Mouse (Mus musculus) spleen, postnatal 4 days (tissue): ENCODE data around the gene BC030867.

ENCODE experiments used
- DNase-seq, 2 experiments: peaks; one replicate each; pipeline ENCODE4 v3.0.0; 2022; ENCODE audit warnings: low spot score in 2 of 2

BC030867 gene

DNA sequence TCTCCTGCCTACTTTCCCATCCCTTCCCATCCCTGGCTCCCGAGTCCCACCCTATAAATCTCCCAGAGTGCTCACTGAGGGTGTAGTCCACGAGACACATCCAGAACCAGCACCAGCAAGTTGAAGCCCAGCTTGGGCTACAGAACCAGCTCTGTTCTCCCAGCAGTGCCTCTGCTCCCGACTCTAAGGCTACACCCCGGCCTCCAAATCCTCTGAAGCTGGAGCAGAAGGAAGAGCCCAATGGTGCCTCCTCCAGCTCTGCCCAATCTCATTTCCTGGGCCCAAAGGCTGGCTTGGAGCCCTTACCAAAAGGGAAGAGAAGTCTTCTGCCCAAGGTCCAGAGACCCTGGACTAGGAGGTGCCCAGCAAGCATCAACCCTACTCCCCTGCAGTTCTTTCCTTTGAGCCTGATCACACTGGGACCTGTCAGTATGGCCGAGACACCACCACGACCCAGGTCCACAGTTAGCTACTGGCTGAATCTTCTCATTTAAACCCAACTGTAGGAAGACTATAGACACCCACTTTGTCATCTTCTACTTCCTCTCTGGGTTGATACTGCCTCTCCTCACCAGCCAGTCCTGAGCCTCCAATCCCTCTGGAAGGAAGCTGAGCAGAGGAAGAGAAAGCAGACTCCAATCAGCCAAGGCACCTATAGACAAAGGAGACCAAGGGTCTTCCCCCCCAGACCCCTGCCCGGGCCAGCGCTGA, 27.3 kb upstream of the BC030867 start:
- peak in 1 of 2 experiments; percentile 59 for DNase-seq

DNA sequence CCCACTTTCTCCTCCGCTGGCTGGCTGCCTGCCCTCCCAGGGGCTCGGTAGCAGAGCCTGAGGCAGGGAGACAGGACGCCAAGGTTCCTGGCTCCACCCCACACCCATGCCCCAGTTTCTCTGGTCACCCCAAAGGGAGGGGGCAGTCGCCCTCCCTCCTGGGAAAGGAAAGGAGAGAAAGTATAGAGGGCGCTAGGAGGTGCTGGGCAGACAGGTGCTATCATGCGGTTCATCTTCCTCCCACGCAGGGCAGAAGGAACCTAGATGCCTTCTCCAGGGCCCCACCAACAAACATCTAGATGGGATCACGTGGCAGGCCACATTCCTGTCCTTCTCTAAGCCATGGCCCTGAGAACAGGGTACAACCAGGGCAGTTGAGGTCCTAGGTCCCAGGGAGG, 26.7 kb upstream of the BC030867 start:
- peak in 1 of 2 experiments; percentile 61 for DNase-seq

DNA sequence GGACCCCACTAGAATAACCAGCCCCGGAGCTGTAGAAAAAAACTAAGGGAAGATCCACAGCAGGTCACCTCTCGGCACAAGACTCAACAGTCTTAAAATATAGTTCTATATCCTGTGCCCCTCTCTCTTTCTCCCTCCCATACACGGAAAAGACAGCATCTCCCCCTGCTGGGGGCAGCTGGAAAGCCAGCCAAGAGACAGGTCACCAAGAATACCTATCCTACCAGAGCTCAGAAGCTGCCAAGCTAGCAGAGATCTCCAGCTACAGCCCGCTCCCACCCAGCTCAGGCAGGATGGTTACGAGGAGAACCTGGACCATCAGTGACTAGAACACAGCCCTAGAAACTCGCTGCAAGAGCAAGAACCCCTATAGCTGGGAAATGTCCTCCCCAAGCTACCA, 25.5 kb upstream of the BC030867 start:
- peak; percentile 70 to 87 for DNase-seq

DNA sequence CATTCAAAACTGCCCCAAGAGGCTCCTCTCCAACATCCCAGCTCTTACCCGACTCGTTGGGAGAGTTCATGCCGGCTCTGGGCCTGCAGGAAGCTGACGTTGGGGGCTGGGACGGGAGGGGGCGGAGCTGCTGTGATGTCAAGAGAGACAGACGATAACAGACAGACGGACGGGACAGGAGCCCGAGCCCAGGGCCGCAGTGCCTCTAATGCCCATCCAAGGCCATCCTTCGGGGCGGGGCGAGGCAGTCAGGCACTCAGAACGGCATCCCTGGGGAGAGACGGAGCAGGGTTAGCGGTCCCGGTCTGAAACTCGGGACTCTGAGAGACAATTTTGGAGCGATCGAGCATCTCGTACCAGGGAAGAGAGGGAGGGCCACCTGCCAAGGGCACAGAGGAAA, 24.0 kb upstream of the BC030867 start:
- peak in 1 of 2 experiments; percentile 64 for DNase-seq

DNA sequence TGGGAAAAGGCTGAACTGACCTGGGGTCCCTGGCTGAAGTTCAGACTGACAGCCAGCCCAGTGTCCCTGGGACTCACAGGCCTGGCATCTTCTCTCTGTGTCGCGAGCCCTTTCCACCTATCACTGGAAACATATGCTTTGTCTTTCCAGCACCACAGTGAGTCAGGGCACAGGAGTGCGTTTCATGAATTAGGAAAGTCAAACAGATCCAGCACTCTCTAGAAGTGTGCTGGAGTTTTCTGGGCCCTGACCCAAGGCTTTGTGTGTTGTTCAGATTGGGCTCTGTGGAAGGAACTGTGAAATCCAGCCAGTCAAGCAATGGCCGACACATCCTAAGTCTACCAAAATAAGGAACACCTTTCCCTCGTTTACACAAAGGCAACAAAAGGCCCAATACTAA, 23.5 kb upstream of the BC030867 start:
- DNase-seq, result no peak

DNA sequence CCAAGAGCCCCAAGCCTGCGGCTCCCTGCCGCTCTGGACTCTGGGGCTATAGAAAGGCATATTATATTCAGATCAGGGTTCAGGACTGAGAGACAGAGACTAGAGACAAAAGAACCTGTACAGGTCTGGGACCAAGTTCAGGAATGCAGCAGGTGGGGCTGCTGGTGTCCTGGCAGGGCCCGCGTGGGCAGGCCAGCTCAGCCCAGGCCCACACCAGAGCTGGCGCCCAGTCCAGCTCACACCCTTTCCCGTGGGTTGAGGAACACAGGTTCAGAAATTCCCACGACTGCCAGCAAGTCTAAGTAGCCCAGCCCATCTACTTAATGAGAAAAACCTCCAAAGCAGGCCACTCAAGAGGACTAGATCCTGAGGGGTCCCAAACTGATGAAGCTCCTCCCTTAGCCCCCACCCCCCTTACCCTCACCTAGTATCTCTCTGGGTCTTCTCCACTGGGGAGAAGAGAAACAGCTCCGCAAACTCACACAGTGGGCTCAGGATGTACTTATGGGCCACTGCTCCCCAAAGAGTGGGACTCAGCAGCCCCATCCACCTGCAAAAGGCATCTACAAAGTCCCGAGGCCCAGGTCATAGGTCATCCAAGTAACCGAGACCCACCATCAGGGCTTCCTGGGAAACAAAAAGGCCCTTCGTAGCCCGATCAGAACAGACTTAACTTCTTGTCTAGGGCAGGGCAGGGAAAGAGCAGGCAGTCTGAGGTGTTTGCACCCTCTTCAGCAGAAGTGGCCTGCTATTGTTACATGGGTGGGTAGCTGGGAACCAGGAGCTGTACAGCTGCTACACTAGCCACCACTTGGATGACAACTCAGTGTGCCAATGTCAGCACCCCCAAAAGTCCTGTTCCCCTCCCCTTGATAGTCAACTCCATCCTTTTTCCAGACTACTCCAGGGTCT, 22.4 kb upstream of the BC030867 start:
- DNase-seq, result no peak

DNA sequence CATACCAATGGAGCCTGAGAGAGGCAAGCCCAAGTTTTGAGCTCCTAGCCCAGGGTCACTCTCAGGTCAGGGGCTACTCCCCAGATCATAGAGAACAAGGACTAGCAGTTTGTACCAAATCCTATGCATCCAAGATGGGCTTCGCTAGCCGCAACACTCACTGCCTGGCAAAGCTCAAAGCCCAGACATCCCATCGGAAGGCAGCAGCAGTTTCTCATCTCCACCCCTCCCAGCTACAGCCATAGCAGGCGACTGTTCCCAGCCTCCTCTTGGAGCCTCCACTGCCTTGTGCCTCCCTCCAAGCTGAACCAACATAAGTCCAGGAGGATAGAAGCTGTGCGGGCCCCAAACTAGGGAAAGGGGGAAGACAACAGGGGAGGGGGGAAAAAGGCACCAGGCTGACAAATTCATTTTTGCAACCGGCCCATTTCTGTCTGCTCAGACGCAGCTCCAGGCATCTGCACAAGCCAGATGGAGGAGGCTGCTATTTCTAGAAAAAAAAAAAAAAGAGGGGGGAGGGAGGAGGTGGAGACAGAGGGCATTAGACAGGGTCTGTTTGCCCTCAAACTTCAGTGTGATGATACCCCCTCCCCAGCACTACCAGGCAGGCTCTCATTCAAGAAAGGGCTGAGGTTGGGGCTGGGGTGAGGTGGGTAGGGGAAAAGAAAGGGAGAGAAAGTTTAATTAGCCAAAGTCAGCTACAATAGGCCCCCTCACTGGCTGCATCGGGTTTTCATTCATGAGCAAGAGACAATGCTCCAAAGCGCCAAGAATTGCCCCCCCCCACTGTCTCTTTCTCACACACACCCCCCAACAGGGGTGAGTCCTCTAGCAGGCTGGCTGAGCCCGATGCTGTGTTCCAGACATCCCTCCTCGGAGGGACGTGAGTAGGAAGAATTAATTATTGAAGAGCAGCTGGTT, 21.2 kb upstream of the BC030867 start:
- DNase-seq, result no peak

DNA sequence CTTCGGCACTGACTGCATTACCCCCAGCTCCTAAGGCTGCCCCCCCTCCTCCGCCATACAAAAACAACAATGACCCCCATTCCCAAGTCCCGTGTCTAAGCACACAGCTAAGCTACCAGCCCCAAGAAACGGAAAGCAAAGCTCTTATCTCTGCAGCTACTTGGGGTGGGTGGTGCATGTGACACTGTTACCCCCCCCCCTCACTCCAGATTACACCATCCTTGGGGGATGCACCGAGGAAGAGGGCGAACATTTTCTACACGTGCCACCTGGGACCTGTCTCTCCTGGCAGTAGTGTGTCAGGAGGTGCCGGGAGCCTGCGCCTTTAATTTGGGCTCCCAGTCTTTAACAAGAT, 20.5 kb upstream of the BC030867 start:
- DNase-seq, result no peak

DNA sequence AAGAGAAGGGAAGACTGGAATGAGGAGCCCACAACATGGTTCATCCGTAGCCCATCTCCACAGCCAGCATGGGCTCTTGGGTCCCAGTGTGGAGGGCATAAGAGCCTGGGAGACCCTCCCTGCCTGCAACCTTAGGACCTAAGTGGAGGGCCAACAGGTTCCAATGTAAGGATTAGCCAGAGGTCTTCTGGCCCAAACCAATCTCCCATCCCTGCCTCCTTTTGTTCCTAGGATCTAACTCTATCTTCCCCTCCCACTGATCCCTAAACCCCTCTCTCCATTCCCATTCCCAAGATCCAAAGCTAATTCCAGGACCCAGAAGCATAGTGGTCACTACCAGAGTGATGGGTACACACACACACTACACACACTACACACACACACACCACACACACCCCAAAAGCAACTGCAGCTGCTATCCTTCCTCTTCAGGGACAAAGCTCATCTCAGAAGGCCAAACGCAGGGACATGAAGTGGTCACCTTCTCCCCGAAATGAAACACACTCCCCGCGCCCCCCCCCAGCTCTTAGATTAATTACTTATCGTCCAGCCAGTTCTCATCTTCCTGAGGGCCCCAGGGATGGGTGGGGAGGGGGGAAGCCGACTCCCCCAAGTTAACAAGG, 19.9 kb upstream of the BC030867 start:
- no peak for DNase-seq

DNA sequence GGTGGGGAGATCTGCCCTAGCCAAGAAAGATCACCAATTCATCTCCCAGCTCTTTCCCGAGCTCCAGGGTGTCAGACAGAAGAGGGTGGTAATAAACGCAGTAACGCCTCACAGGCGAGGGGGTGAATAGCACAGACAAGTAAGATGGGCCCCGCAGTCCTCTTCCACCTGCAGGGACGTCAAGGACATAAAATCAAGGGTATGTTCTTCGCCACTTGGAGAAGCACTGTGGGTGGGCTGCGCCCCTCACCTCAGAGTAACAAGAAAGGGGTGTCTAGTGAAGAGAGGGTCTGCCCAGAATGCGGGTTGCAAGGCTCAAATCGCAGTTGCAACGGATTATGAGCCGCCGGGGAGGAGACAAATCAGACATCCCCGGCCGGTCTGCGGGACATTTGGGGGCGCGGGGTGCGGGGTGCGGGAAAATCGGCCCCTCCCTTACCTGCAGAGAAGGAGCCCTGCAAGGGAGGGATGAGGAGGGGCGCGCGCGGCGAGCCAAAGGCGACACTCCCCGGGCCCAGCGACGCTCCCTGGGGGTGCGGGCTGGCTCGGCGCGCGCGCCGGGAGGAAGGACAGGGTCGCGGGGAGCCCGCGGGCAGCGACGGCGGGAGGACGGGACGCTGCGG, 19.2 kb upstream of the BC030867 start:
- peak in 1 of 2 experiments; percentile 70 for DNase-seq

DNA sequence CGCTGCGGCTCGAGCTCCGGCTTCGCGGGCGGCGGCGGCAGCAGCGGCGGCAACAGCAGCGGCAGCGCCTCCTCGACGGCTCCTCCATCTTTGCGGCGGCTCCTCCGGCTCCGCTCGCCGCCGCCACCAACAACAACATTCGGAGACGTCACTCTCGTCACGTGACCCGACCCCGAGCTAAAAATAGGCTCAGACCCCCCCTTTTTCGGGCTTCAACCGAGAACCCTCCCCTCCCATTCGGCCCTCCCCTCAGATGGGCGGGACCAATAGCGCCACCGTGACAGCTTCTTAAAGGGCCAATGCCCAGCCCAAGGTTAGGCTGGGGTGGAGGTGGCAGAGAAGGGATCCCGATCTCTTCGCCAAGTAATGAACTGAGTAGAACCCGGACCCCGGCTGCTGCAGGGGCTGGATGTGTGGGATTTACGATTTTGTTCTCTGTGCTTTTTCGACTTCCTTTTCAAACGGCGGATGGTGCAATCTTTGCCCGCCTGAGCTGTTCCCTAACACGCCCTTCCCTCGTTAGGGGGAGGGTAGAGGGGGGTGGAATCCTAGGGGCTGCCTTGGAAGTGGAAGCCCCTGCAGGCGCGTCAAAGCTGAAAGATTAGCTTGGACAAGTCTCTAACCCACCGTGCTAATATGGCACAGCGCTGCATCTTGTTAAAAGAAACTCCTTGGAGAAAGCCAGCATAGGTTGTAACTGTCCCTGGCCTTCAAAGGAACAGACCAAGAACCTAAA, 18.5 kb upstream of the BC030867 start, which contains the start of gene Hdac5:
Hdac5 (minus strand) TSS at position 161 of the 736 bp plus-strand sequence.
- peak; percentile 94 to 95 for DNase-seq

DNA sequence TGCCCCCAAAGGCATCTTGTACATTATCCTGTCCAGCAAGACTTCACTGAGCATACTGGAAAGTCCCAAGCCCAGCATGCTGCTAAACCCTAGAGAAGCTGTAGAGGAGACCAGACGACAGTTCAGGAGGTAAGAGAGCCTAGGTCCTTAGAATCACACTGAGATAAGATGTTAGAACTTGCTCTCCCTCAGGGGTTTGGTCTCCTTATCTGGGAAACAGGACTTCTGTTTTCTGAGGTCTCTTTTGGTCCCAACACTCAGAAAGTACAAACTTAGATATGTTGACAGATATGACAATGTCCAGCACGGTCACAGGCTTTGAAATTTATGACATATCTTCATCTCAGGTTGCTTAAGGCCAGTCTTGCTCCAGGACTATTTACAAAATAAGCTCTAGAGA, 12.7 kb upstream of the BC030867 start:
- no peak for DNase-seq

DNA sequence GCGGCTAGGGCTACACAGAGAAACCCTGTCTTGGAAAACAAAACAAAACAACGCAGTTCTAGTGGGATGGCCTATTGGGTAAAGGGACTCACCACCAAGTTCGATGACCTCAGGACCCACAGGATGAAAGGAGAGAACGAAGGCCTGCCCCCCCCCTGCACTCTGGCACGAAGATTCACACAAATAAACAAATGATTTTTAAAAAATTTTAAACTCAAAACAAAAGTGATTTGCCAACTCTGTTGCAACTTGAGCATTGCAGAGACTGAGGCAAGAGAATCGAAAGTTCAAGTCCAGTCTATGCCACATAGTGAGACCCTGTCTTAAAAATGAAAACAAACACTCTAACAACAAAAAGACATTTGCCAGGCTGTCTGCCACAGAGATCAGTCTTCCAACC, 8.0 kb upstream of the BC030867 start:
- no peak for DNase-seq

DNA sequence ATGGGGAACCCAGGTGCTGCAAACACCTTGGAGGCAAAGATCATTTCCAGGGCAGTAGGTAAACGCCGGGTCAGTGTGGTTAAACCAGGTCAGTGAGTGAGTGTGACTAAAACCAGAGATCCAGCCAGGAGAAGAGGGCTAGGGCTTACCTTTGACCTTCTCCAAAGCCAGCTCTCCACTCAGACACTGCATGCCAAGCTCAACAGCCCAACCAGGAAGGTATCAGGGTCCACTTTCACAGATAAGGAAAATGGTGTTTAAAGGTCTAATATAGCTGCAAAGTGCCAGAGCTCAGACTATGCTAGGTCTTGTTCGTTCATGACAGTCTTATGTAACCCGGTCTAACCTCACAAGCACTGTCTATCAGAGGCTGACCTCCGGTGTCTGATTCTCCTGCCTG, 7.4 kb upstream of the BC030867 start:
- no peak for DNase-seq

DNA sequence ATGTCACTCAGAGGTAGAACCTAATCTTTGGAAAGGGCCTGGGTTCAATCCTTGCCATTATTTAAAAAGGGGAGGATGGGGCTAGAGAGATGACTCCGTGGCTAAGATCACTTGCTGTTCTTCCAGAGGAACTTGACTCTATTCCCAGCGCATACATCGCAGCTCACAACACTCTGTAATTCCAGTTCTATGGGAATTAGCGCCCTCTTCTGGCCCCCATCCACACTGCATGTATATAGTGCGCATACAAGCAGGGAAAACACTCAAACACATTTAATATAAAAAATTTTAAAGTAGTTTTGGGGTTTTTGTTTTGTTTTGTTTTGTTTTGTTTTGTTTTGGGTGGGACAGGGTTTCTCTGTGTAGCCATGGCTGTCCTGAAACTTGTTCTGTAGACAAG, 6.8 kb upstream of the BC030867 start:
- no peak for DNase-seq

DNA sequence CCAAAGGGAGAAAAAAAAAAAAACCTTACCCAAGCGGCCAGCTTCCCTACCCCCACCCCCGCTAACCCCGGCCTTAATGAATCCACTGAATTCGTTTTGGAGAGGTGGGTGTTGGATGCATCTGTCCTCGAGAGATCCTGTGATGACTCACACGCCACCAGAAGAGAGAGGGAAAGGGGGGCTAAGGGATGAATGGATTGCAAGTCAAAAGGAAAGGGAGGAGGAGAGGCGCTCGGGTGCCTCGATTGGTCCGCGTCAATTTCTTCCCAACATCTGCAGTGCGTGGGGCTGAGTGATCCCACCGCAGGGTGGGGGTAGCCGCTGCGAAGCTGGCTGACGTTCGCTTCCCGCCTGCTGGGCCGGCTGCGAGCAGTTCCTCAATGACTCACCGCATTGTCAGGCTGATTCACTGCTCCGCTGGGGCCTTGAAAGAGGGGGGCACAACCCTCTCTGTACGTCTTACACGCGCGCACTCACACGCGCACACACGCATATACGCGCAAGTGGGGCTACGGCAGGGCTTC, 3.7 kb upstream of the BC030867 start:
- DNase-seq, result peak; percentile 34 to 73

DNA sequence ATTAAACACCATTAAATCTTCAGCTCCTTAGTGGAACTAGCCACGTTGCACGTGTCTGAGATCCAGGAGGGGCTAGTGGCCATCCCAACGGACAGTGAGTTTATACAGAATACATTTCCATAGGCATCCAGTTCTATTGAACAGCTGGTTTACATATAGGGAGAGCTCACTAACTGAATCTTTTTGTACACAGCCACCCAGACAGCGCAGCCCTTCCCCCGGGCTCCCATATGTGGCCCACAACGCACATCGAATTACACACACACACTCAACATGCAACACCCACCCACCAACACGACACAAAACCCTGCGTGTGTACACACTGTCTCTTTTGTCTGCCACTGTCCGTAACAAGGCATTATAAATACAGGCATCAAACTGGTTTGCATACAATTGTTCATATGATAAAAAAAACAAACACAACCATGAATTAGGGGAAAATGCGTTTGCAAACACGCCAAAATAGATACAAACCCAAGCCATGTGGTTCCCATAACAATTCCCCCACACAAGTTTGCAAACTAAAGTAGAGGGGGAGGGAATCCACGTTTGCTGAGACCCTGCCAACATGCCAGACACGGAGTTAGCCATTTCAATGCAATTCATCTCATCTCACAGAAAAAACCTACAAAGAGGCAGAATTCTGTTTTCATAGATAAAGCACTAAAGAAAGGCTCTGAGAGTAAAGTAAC, 3.0 kb upstream of the BC030867 start:
- no peak for DNase-seq

DNA sequence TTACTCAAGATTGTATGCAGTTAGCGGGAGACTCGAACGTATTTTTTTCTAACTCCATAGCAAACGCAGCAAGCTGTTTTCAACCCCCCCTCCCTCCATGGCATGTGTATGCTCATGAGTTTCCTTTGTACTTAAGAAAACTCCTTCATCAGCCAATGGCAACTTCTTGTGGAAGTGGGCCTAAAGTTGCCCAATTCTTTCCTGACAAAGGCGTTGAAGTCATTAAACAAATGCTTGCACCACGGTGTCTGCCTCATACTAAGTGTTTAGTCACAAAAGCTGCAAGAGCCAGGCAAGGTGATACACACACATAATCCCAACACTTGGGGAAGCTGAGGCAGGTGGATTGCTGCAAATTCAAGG, 2.4 kb upstream of the BC030867 start:
- no peak for DNase-seq

DNA sequence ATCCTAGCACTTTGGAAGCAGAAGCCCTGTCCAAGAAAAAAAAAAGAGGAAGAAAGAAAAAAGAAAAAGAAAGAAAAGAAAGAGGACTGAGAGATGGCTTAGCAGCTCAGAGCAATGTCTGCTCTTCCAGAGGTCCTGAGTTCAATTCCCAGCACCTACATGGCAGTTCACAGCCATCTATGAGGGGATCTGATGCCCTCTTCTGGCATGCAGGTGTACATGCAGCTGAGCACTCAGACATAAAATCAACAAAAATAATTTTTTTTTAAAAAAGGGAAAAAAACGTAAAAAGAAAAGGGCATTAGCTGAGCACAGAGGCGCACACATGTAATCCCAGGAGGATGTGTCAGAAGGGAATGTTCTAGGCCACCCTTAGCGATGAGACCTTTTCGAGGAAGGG, 1.8 kb upstream of the BC030867 start:
- DNase-seq, result no peak
